Mouse (Mus musculus) cerebellum, postnatal 10 days (tissue): ENCODE measurements around the gene Spta1.

Source experiments
- DNase-seq, 2 experiments: peaks; one replicate each; pipeline ENCODE4 v3.0.0; 2021; ENCODE audit warnings: mixed read lengths in 2 of 2

Spta1 gene

GRCm38 (mm10) chr1:174269162-174269561, 96.6 kb downstream of the Spta1 start:
- DNase-seq, result no peak

DNA sequence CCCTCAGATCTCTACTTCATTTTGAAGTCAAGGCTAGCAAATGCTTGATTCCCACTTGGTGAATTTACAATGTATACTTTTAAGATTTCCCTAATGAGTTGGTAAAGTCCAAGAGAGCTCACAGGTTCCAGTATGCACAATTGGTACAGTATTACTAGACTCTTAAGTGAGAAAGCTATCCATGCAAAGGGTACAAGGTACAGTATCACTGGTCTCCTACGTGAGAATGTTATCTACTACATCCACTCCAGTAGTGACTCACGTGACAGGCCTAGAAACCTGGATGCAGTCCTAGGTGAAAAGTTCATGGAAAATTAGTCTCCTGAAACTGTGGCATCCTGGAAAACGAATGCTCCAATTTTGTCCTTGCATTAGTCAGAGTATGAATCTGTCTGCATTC, 98.1 kb downstream of the Spta1 start:
- DNase-seq, result no peak
